Mouse (Mus musculus) testis, postnatal 14 days (tissue): ENCODE measurements around the gene Chst14.
A peak's percentile ranks its signal among the peaks of the same experiment; 100 is the strongest.

Source experiments
- DNase-seq: peaks from one replicate; pipeline ENCODE4 v3.0.0; 2021; ENCODE audit warnings: low spot score

Chst14 gene

DNA sequence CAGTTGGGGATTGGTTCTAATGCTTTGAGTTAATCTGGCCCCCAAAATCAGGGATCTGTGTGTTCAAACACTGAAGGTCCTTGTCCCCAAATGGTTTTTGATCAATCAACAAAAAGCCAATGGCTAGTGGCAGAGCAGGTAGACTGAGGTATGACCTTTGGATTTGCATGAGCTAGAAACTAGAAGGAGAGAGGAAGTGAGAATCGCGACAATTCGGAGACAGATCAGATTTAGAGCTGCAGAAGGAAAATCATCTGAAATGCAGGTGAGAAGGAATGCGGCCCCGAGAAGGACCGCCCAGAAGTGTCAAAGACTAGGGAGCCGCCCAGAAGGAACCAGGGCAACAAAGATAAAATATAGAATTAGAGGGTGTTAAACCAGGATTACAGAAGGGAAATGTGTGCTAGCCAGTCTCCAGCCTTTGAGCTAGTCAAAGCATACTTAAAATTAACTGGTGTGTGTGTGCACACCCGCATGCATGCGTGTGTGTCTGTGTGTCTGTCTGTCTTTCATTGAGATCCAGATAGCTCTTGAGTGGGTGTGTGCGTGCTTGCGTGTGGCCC is 43.4 kb downstream of the Chst14 start:
- DNase-seq = no peak

GRCm38 (mm10) chr2:118972048-118972447 is 45.8 kb downstream of the Chst14 start:
- no peak for DNase-seq

- DNase-seq = peak; percentile 88
These were observed 46.5 kb downstream of the Chst14 start for GRCm38 (mm10) chr2:118972687-118973376.

GRCm38 (mm10) chr2:118975855-118976254 is 49.6 kb downstream of the Chst14 start:
- no peak for DNase-seq

DNA sequence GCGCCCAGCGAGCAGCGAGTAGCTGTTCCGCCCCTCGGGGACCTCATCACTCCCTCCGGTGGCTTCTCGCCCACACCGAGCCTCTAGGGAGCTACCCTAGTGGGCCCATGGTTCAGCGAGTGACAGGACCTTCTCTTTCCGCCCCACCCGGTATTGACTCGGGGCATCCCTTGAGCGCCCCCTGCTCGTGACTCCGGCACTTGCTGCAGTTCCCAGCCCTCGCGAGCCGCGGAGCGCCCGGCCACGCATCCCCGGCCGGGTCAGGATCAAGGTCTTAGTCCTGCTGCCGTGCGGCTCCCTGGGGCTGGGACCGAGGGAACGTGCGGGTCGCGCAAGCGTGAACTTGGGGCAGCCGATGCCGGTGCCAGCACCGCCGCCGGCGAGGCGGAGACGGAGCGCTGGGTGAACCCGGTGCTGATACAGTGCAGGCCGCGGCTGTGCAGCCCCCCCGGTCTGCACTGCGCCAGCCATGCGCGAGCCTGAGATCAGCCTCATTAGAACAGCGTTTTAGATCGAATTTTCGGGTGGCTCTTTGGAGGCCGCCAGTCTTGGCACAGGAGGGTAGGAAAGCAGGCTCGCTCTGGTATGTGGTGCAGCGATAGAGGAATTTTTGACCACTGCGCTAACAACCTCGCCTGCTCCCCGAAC is 50.1 kb downstream of the Chst14 start:
- DNase-seq = peak; percentile 60

DNA sequence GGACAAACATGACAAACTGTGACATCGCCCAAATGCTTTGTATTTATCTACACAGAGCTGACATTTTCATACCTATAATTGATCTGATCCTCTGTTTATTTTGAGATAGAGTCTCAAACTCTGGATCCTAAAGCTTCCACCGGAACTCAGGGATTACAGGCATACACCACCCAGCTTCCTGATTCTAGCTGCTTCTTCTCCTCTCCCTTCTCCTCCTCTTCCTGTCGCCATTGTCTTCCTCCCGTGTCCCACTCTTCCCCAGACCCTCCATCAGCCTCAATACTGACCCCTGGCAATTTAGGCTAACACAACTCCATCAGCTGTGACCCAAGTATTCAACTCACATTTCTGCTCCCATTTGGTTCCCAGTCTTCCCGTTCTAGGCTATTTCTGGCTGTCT is 50.6 kb downstream of the Chst14 start:
- no peak for DNase-seq

- DNase-seq = no peak
These were observed 51.8 kb downstream of the Chst14 start for GRCm38 (mm10) chr2:118978064-118978463.
